ENCODE assay signal across 31 mouse cellular contexts in the genomic region with DNA sequence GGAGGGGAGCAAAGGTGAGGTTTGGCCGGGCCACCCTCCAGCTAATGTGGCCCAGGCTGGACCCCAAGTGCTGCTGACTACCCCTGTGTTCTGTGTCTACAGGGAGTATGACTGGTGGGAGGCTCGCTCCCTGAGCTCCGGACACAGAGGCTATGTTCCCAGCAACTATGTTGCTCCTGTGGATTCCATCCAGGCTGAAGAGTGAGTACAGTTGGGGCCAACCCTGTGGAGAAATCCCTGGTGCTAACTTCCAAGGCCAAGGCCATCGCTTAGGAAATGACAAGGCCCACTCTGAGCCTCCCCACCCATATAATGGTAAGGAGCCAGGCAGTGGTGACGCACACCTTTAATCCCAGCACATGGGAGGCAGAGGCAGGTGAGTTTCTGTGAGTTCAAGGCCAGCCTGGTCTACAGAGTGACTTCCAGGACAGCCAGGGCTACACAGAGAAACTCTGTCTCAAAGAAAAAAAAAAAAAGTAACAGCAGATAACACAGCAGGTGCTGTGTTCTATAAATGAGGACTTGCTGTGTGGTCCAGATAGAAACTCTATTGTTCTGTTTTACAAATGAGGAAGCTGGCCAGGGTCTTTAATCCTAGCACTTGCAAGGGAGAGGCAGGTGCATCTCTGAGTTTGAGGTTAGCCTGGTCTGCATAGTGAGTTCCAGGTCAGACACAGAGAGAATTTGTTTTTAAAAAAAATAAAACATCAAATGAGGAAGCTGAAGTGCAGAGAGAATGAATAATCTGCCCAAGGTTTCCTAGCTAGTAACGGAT. TPM values are rescaled to one million over a fixed set of nuclear protein-coding genes. Genes with fewer than 3 reads are reported as not detected.
DNase-seq lines count a peak whose midpoint lies in the region; ATAC-seq and TF ChIP-seq lines count a peak whose summit lies in the region.
"Had no signal": no experiment of that assay in that cellular context is flagged by ENCODE, and none has a peak within 500 bp of the region (broad histone marks: within the 10 kb centered on the region; RNA-seq: fewer than 3 reads in every experiment).

No protein-coding gene starts in this region.

- no peak for TF ChIP-seq POLR2A in bone marrow, adult 2 months (IDR thresholded peaks at IDR 0.05; ENCODE audit: borderline replicate concordance, control insufficient read depth, low read depth, low read length)
- TF ChIP-seq POLR2A in testis, adult 2 months (IDR thresholded peaks at IDR 0.05; ENCODE audit: control insufficient read depth, low read depth, low read length), result no peak

- H3K27me3 ChIP-seq in testis, adult 2 months (ENCODE audit: control insufficient read depth, insufficient read depth, low read length), result no peaks in the 10 kb centered on the region
- no peaks in the 10 kb centered on the region for H3K27me3 ChIP-seq in midbrain, embryonic 11.5 days (ENCODE audit: control insufficient read depth, insufficient read depth, low read length)
- H3K27me3 ChIP-seq: forebrain, embryonic 13.5 days; heart, embryonic 13.5 days; limb, embryonic 13.5 days; midbrain, embryonic 12.5 days had no signal

- no peaks in the 10 kb centered on the region for H3K36me3 ChIP-seq in testis, adult 2 months (ENCODE audit: control insufficient read depth, insufficient read depth, low read length)
- H3K36me3 ChIP-seq in midbrain, embryonic 11.5 days (ENCODE audit: control insufficient read depth, insufficient read depth, low read length), result no peaks in the 10 kb centered on the region
- H3K36me3 ChIP-seq: G1E; heart, embryonic 13.5 days; limb, embryonic 13.5 days; liver, embryonic 12.5 days; midbrain, embryonic 12.5 days had no signal

- peak; percentile 64 for DNase-seq in adrenal gland, adult 2 months
- no peak for DNase-seq in adrenal gland, postnatal 10 days
- peak; percentile 86 for DNase-seq in A20 (ENCODE audit: low read depth, low spot score)
- DNase-seq in gastrocnemius, postnatal 4 days (ENCODE audit: low spot score in 2 of 2), result no peak
- DNase-seq in midbrain, embryonic 11.5 days (ENCODE audit: low spot score, missing footprints), result no peak
- DNase-seq: cerebellum, adult 2 months; cerebellum, postnatal 25 days; embryo, embryonic 11 days; heart, adult 18-20 months; heart, postnatal 14 days; kidney, adult 9 months; kidney, postnatal 36 days; layer of hippocampus, postnatal 36 days; lung, adult 18-20 months; lung, postnatal 10 days; retina, postnatal 1 day; right cerebral cortex, postnatal 25 days; thymus, postnatal 36 days had no signal

- no peak overlapping the region for H3K4me3 ChIP-seq in bone marrow, adult 2 months (replicated peaks; ENCODE audit: control insufficient read depth, low read depth, low read length)
- no peak overlapping the region for H3K4me3 ChIP-seq in testis, adult 2 months (ENCODE audit: control insufficient read depth, low read depth, low read length)
- H3K4me3 ChIP-seq in midbrain, embryonic 11.5 days (ENCODE audit: low read depth, low read length), result no peak overlapping the region
- H3K4me3 ChIP-seq: forebrain, embryonic 13.5 days; heart, embryonic 13.5 days; limb, embryonic 13.5 days; liver, embryonic 12.5 days; midbrain, embryonic 12.5 days had no signal

- TF ChIP-seq CTCF in bone marrow, adult 2 months (IDR thresholded peaks at IDR 0.05; ENCODE audit: control insufficient read depth, insufficient read depth, low read length), result no peak
- no peak for TF ChIP-seq CTCF in testis, adult 2 months (IDR thresholded peaks at IDR 0.05; ENCODE audit: control insufficient read depth, insufficient read depth, insufficient replicate concordance, low read depth, low read length)

- peaks cover 2% of the 10 kb centered on the region; the same call in 1 of the 2 replicates for H3K4me1 ChIP-seq in bone marrow, adult 2 months (ENCODE audit: control insufficient read depth, insufficient read depth, low read length)
- no peaks in the 10 kb centered on the region for H3K4me1 ChIP-seq in testis, adult 2 months (ENCODE audit: control insufficient read depth, insufficient read depth, low read length)
- H3K4me1 ChIP-seq in midbrain, embryonic 11.5 days (ENCODE audit: control insufficient read depth, insufficient read depth, low read length), result peaks cover 6% of the 10 kb centered on the region

- no peak overlapping the region for H3K4me2 ChIP-seq in midbrain, embryonic 11.5 days
- H3K4me2 ChIP-seq: forebrain, embryonic 13.5 days; heart, embryonic 13.5 days; limb, embryonic 13.5 days; liver, embryonic 12.5 days; midbrain, embryonic 12.5 days had no signal

- ATAC-seq in midbrain, embryonic 11.5 days (ENCODE audit: low FRiP score), result no peak
- ATAC-seq: CD4-positive, CD25-positive, alpha-beta regulatory T cell, adult 4 months; forebrain, embryonic 13.5 days; hindbrain, postnatal 0 days; intestine, embryonic 16.5 days; liver, embryonic 12.5 days had no signal

- 70% methylated on average over 6 of the region's 6 CpGs for WGBS in bone marrow, adult 2 months
- WGBS in midbrain, embryonic 11.5 days, result 90% methylated on average over 6 of the region's 6 CpGs

- H3K9ac ChIP-seq in midbrain, embryonic 11.5 days (ENCODE audit: low read length), result no peak overlapping the region
- H3K9ac ChIP-seq: forebrain, embryonic 13.5 days; heart, embryonic 13.5 days; limb, embryonic 13.5 days; liver, embryonic 12.5 days; midbrain, embryonic 12.5 days had no signal

- no peaks in the 10 kb centered on the region for H3K9me3 ChIP-seq in midbrain, embryonic 11.5 days (ENCODE audit: control insufficient read depth, low read length)
- H3K9me3 ChIP-seq: forebrain, embryonic 13.5 days; G1E; limb, embryonic 13.5 days; liver, embryonic 12.5 days; midbrain, embryonic 12.5 days had no signal

- peak overlapping the region; percentile 38 for H3K27ac ChIP-seq in bone marrow, adult 2 months (ENCODE audit: control insufficient read depth, insufficient read depth, low read depth, low read length, poor library complexity)
- H3K27ac ChIP-seq in testis, adult 2 months (ENCODE audit: control insufficient read depth, insufficient read depth, low read depth, low read length), result peak overlapping the region; percentile 38; the same call in 1 of the 2 replicates
- H3K27ac ChIP-seq in midbrain, embryonic 11.5 days (ENCODE audit: low read depth, low read length), result no peak overlapping the region
- H3K27ac ChIP-seq: forebrain, embryonic 13.5 days; heart, embryonic 13.5 days; hindbrain, postnatal 0 days; limb, embryonic 13.5 days; liver, embryonic 12.5 days; midbrain, embryonic 12.5 days; stomach, postnatal 0 days had no signal

RNA-seq across cellular contexts. Expression of gene Fgr, which starts 14.9 kb away (rescaled TPM):
- total RNA-seq in adrenal gland, adult 2 months (2021), result under 1 TPM; 0.29 to 0.93 TPM
- polyA plus RNA-seq in adrenal gland, adult 2 months (2012; rRNA removed), result 0.29 and 0.56 TPM in 2 replicates
- 1 to 10 TPM; 1.3 to 1.6 TPM for total RNA-seq in adrenal gland, postnatal 10 days (2021)
- 16.1 and 53.3 TPM in 2 replicates for polyA plus RNA-seq in bone marrow, adult 2 months (2011; ENCODE audit: insufficient read depth, insufficient read length, low replicate concordance, missing spikeins)
- polyA plus RNA-seq in testis, adult 2 months (2012; rRNA removed), result 0.85 and 1.0 TPM in 2 replicates
- total RNA-seq in gastrocnemius, postnatal 4 days (2021), result under 1 TPM; 0.47 to 0.78 TPM
- not detected in 2 replicates for polyA plus RNA-seq in midbrain, embryonic 11.5 days (2014; fragmentation: Nextera tagmentation; extraction: Ambion mirVana)
- total RNA-seq: gastrocnemius, adult 8-10 months had no signal
- polyA plus RNA-seq: forebrain, embryonic 13.5 days; G1E had no signal

RNA-seq across cellular contexts. Expression of gene Ahdc1, which starts 22.3 kb away (rescaled TPM):
- 10 to 100 TPM; 64.3 to 88.3 TPM for total RNA-seq in adrenal gland, adult 2 months (2021)
- 78.1 and 88.7 TPM in 2 replicates for polyA plus RNA-seq in adrenal gland, adult 2 months (2012; rRNA removed)
- 10 to 100 TPM; 50.8 to 74.3 TPM for total RNA-seq in adrenal gland, postnatal 10 days (2021)
- polyA plus RNA-seq in bone marrow, adult 2 months (2011; ENCODE audit: insufficient read depth, insufficient read length, low replicate concordance, missing spikeins), result 20.1 and 21.7 TPM in 2 replicates
- 59.1 and 65.0 TPM in 2 replicates for polyA plus RNA-seq in testis, adult 2 months (2012; rRNA removed)
- 100 to 1,000 TPM; 107 to 112 TPM for total RNA-seq in gastrocnemius, postnatal 4 days (2021)
- 4.9 and 5.3 TPM in 2 replicates for polyA plus RNA-seq in midbrain, embryonic 11.5 days (2014; fragmentation: Nextera tagmentation; extraction: Ambion mirVana)

Comparison
In these comparisons a context has a peak if more than half of its experiments do, and no peak if none do; other contexts are left out.
1. DNase-seq: peak in adrenal gland, adult 2 months (single experiment) and A20 (single experiment); none in adrenal gland, postnatal 10 days (single experiment), gastrocnemius, postnatal 4 days (0 of 2) and midbrain, embryonic 11.5 days (single experiment).